Mouse (Mus musculus) frontal cortex, postnatal 14 days (tissue): Measurements from ENCODE around the gene Coa6.

Experiments used
- DNase-seq, 2 experiments: peaks; one replicate each; pipeline ENCODE4 v3.0.0; 2022; ENCODE audit warnings: low spot score in 2 of 2

The Coa6 gene

DNA sequence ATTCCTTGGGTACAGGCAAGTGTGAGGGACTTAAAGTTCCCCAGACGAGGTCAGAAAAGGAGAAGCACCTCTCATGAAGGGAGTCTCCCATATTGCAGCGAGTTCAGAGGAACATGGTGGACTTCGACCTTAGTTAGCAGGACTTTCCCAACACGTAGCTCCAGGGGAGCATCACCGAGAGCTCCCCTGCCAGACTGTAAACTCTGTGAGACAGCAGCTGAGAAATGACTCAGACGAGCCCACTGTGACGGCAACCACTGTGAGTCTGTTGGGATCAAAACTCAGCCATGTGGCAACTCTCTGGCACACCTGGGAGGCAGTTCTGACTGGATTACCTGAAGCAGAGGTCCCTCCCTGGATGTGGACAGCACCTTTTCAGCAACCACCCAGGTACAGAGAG, 41.8 kb downstream of the Coa6 start:
- DNase-seq, result no peak

DNA sequence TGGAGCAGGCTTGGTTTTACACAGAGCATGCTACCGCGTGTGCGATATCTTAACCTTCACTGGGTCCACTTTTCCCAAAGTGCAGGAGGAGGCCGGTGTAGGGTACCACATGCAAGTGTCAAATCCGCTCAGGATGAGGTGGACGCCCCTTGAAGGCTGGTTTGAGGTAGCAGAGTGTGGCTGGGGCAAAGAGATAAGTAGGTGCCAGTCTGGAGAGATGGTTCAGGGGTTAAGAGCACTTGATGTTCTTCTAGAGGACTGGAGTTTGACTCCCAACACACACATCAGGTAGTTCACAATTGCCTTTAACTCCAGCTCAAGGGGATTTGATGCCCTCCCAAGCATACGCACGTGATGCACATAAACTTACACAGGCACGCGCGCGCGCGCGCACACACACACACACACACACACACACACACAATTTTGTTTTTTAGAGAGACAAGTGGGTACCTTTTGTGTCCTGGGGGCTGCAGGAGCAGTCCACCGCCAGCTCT, 51.5 kb downstream of the Coa6 start:
- DNase-seq, result no peak

DNA sequence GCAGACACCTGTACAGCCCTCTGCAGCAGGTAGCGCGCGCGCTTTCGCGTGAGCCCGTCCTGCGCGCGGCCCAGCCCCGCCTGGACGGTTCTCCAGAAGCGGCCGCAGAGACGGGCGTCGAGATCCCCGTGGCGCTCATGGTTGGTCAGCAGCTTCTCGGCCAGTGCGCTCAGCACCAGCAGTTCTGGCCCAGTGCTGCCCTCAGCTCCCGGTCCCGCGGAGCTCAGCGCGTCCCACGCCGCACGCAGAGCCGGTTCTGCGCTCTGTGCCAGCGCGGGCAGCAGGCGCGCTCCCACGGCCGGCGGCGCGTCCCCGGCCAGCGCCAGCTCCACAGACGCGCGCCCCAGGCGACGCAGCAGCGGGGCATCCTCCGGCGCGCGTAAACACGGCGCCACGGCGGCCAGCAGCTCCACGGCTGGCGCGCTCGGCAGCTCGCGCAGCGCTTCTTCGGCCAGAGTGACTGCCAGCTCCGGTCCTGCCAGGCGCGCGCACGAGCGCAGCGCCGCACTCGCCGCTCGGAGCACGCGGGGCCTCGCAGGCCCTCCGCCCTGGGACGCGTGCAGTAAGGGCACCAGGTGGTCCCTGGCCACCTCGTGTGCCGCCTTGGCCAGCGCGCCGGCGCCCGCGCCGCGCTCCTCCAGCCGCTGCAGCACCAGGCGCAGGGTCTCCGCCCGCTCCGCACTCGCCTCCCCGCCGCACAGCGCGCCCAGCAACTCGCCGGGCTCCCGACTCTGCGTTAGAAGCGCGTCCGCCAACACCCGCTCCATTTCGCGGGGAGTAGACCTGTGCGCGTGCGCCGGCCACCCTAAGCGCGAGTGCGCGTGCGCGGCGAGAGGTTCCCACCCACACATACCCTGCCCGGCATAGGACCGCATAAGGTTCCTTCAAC, 52.2 kb downstream of the Coa6 start, which contains the start of gene Tarbp1:
TSS of gene Tarbp1 (minus strand) at position 767 of the 889 bp plus-strand sequence.
- DNase-seq, result peak; percentile 82 to 85
